Comparison of ENCODE assay signal across 24 mouse cellular contexts in the genomic region with DNA sequence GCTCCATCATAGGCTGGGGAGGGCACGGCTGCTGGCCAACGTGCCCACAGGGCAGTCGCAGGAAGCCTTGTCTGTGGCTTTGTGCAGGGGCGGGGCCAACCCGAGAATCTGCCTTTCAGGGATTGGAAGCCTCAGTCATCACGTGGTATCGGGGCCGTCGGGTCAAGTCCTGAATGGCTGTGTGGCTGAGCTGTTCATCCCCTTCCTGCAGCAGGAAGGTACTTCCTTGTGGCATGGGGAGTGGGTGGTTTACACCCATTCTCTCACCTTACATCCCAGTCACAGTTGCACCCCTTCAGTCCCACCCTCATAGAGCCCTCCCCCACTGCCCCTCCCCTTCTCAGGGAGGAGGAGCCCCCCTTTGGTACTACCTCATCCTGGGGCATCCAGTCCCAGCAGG.
"Had no signal": no experiment of that assay in that cellular context is flagged by ENCODE, and none has a peak within 500 bp of the region (broad histone marks: within the 10 kb centered on the region; RNA-seq: fewer than 3 reads in every experiment).

No protein-coding gene starts in this region.

- H3K4me3 ChIP-seq: gastrocnemius, adult 2 months; heart, embryonic 13.5 days; heart, embryonic 15.5 days; hindbrain, embryonic 13.5 days; hindbrain, embryonic 15.5 days; layer of hippocampus, adult 2 months; left cerebral cortex, adult 2 months; limb, embryonic 10.5 days; limb, embryonic 12.5 days; liver, embryonic 13.5 days; liver, embryonic 15.5 days had no signal

- H3K27ac ChIP-seq: gastrocnemius, adult 2 months; heart, embryonic 13.5 days; heart, embryonic 15.5 days; hindbrain, embryonic 13.5 days; hindbrain, embryonic 15.5 days; hindbrain, postnatal 0 days; layer of hippocampus, adult 2 months; left cerebral cortex, adult 2 months; limb, embryonic 10.5 days; limb, embryonic 12.5 days; liver, embryonic 13.5 days; liver, embryonic 15.5 days had no signal

- DNase-seq: gastrocnemius, adult 2 months; gastrocnemius, postnatal 10 days; gastrocnemius, postnatal 25 days; heart, adult 18-20 months; heart, postnatal 14 days; heart, postnatal 36 days; kidney, adult 11 months; kidney, adult 2 months; kidney, postnatal 10 days; kidney, postnatal 25 days; kidney, postnatal 4 days; liver; liver, embryonic 13.5 days; liver, postnatal 0 days had no signal

- H3K27me3 ChIP-seq: heart, embryonic 13.5 days; heart, embryonic 15.5 days; hindbrain, embryonic 13.5 days; hindbrain, embryonic 15.5 days; limb, embryonic 12.5 days; liver, embryonic 13.5 days; liver, embryonic 15.5 days had no signal

- H3K9me3 ChIP-seq: heart, embryonic 15.5 days; hindbrain, embryonic 15.5 days; limb, embryonic 10.5 days; liver, embryonic 15.5 days had no signal

- H3K9ac ChIP-seq: heart, embryonic 13.5 days; heart, embryonic 15.5 days; hindbrain, embryonic 13.5 days; hindbrain, embryonic 15.5 days; limb, embryonic 12.5 days; liver, embryonic 13.5 days; liver, embryonic 15.5 days; liver, postnatal 0 days had no signal

- H3K4me1 ChIP-seq: heart, embryonic 13.5 days; heart, embryonic 15.5 days; hindbrain, embryonic 13.5 days; hindbrain, embryonic 15.5 days; limb, embryonic 10.5 days; limb, embryonic 12.5 days; liver, embryonic 15.5 days had no signal
